Mouse (Mus musculus) neural tube, embryonic 13.5 days (tissue): ENCODE data around the gene Krtap14. TPM values are rescaled to one million over a fixed set of nuclear protein-coding genes. Genes with fewer than 3 reads are reported as not detected.

Experiments used
- ATAC-seq: fragments of 200-750 bp; cut with Nextera tagmentation; 2 replicates; pipeline ENCODE4 v1.8.0; 2017; ENCODE audit warnings: low read depth, mild to moderate bottlenecking, moderate TSS enrichment, moderate library complexity
- H3K27ac ChIP-seq: fragments of 300-500 bp; sonication (generic); replicated peaks from 2 replicates; pipeline ENCODE4 v1.5.1; 2015; ENCODE audit warnings: moderate library complexity, mild to moderate bottlenecking, inconsistent platforms
- H3K27me3 ChIP-seq: fragments of 300-500 bp; sonication (generic); 2 replicates; pipeline ENCODE4 v1.6.1; 2015; ENCODE audit warnings: mild to moderate bottlenecking, inconsistent platforms
- H3K36me3 ChIP-seq: fragments of 300-500 bp; sonication (generic); 2 replicates; pipeline ENCODE4 v1.6.1; 2015; ENCODE audit warnings: mild to moderate bottlenecking, inconsistent platforms
- H3K4me1 ChIP-seq: fragments of 300-500 bp; sonication (generic); replicated peaks from 2 replicates; pipeline ENCODE4 v1.6.1; 2015; ENCODE audit warnings: inconsistent platforms
- H3K4me2 ChIP-seq: fragments of 300-500 bp; sonication (generic); 2 replicates; pipeline ENCODE4 v1.6.1; 2015; ENCODE audit warnings: inconsistent platforms, mild to moderate bottlenecking, moderate library complexity
- H3K4me3 ChIP-seq: fragments of 300-500 bp; sonication (generic); 2 replicates; pipeline ENCODE4 v1.5.1; 2015; ENCODE audit warnings: mild to moderate bottlenecking, inconsistent platforms
- H3K9ac ChIP-seq: fragments of 300-500 bp; sonication (generic); 2 replicates; pipeline ENCODE4 v1.6.1; 2015; ENCODE audit warnings: moderate library complexity, mild to moderate bottlenecking, inconsistent platforms
- H3K9me3 ChIP-seq: fragments of 300-500 bp; sonication (generic); 2 replicates; pipeline ENCODE4 v1.6.1; 2016; ENCODE audit warnings: inconsistent platforms
- WGBS: fragments of 180-500 bp; shearing (Covaris S2); methylation state at CpG from one replicate; pipeline ENCODE4 v1.1.7; 2015; 5-methylcytosine and 5-hydroxymethylcytosine counted together
- polyA plus RNA-seq: library from polyadenylated mRNA; unstranded; fragments of >200 nt; fragmentation: Nextera tagmentation; extraction: Ambion mirVana; gene quantifications from 2 replicates; pipeline ENCODE4 v1.2.1, GENCODE M21; 2015

The Krtap14 gene
- not detected in 2 replicates for polyA plus RNA-seq

DNA sequence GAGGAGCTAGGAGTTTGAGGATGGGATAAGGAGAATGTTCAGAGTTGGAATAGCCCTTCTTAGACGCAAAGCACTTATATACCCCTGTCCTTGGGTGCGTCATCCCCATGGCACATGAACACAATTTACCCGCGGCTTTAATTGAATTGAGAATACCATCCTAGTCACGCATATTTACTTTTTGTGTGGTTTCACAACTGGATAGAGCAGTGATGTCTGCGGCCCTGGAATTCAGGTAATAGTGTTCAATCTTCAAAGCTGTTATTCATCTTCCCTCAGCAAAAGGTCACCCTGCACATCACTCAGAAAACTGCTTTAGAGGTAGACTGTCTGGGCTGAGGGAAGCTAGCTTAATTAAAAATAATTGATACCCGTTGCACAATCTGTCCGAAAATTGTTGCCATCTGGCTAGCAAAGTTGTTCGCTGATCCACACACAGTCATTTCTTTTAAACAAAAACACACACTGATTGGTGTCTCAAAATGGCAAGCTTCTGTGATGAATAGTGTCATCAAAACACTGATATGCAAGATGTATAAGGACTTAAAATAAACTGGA is at the start of gene Krtap14:
TSS of gene Krtap14 (minus strand) at position 51 of the 558 bp plus-strand sequence.
- Histone ChIP-seq H3K4me3 (no peak within 1 kb of the TSS), H3K4me1 (peaks cover 10% of the 10 kb centered on the region; the same call in 1 of the 2 replicates), H3K9me3 (no peaks in the 10 kb centered on the region), H3K36me3 (no peaks in the 10 kb centered on the region), H3K27me3 (no peaks in the 10 kb centered on the region), H3K4me2 (no peak within 1 kb of the TSS), H3K27ac (no peak within 1 kb of the TSS), H3K9ac (no peak within 1 kb of the TSS)
- no peak for ATAC-seq
- WGBS, result 61% methylated on average over 9 of the region's 9 CpGs

DNA sequence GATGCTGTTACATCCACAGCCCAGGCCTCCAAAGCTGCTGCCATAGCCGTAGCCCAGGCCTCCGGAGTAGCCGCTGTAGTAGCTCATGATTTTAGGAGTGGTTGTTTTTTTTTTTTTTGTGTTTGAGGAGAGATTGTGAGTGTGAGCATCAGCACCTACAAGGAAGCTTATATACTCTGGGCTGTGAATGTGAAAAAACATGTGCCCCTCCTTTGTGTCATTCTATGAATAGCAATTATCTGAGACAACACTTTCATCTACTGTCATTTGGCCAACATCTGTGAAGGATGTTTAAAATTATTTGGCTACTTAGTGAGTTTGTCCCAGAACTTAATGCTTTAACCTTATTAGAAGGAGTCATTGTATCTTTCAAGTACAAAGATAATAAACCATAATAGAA is 48.2 kb upstream of the Krtap14 start, which contains the start of gene Krtap19-2:
TSS of gene Krtap19-2 (minus strand) at position 101 of the 400 bp plus-strand sequence.
- 95% methylated on average over 3 of the region's 3 CpGs for WGBS
- Histone ChIP-seq H3K36me3 (no peaks in the 10 kb centered on the region), H3K4me3 (no peak within 1 kb of the TSS), H3K27me3 (no peaks in the 10 kb centered on the region), H3K4me2 (no peak within 1 kb of the TSS), H3K9me3 (no peaks in the 10 kb centered on the region), H3K27ac (no peak within 1 kb of the TSS), H3K9ac (no peak within 1 kb of the TSS), H3K4me1 (no peaks in the 10 kb centered on the region)
- ATAC-seq, result no peak

DNA sequence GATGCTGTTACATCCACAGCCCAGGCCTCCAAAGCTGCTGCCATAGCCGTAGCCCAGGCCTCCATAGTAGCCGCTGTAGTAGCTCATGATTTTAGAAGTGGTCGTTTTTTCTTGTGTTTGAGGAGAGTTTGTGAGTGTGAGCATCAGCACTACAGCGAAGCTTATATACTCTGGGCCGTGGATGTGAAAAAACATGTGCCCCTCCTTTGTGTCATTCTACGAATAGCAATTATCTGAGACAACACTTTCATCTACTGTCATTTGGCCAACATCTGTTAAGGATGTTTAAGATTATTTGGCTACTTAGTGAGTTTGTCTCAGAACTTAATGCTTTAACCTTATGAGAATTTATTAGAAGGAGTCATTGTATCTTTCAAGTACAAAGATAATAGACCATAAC is 43.4 kb upstream of the Krtap14 start, which contains the start of gene Krtap19-1:
TSS of gene Krtap19-1 (minus strand) at position 101 of the 400 bp plus-strand sequence.
- Histone ChIP-seq H3K4me1 (no peaks in the 10 kb centered on the region), H3K4me2 (no peak within 1 kb of the TSS), H3K9me3 (no peaks in the 10 kb centered on the region), H3K9ac (no peak within 1 kb of the TSS), H3K36me3 (no peaks in the 10 kb centered on the region), H3K27ac (no peak within 1 kb of the TSS), H3K4me3 (no peak within 1 kb of the TSS), H3K27me3 (no peaks in the 10 kb centered on the region)
- ATAC-seq, result no peak
- 89% methylated on average over 6 of the region's 6 CpGs for WGBS

DNA sequence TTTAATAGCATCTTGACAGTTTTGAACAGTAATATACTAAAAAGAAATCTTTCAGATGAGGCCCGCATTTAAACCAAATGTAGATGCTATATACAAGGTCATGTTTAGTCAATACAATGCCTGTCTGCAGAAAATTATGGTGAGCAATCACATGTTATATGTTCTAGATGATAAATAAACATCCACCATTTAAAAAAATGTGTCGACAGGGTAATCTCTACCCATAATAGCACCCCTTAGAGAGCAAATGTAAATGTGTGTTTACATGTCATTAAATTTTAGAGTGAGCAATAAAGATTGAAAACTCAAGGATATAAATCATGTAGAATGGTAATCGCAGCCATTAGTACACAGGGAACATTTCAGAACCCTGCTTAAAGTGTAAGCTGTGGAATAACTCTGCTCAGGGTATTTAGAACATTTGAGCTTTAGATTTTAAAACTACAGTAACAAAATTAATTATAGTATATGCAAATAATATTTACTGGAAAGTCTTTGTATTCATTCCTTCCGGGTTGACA is 39.0 kb upstream of the Krtap14 start:
- Histone ChIP-seq H3K9ac (no peak overlapping the region), H3K4me1 (no peaks in the 10 kb centered on the region), H3K36me3 (no peaks in the 10 kb centered on the region), H3K4me3 (no peak overlapping the region), H3K27ac (no peak overlapping the region), H3K27me3 (no peaks in the 10 kb centered on the region), H3K4me2 (no peak overlapping the region), H3K9me3 (no peaks in the 10 kb centered on the region)
- 0 out of 2 replicates have a peak, but pooled peaks have one; percentile 19 for ATAC-seq
- WGBS, result 66% methylated on average over 4 of the region's 4 CpGs

DNA sequence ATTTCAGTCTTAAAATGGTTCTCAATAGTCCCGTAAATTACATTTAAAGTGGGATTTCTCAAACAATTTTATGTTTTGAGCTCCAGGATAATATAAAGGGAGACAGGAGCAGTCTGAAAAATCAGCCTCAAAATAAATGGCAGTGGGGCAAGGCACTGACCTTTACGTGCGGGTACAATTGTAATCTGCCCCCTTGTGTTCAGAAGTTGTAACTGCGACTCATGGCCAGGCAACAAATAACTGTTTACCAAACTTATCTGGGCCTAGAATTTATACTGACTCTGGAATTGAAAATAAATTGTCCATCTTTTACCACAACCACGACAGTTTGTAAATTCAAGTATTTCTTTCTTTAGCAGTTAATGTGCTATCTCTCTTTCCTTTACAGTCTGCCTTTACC is 25.5 kb upstream of the Krtap14 start:
- Histone ChIP-seq H3K36me3 (no peaks in the 10 kb centered on the region), H3K27ac (no peak overlapping the region), H3K4me2 (no peak overlapping the region), H3K4me1 (no peaks in the 10 kb centered on the region), H3K9me3 (no peaks in the 10 kb centered on the region), H3K27me3 (no peaks in the 10 kb centered on the region), H3K4me3 (no peak overlapping the region), H3K9ac (no peak overlapping the region)
- WGBS, result 11% methylated on average over 5 of the region's 5 CpGs
- no peak for ATAC-seq

DNA sequence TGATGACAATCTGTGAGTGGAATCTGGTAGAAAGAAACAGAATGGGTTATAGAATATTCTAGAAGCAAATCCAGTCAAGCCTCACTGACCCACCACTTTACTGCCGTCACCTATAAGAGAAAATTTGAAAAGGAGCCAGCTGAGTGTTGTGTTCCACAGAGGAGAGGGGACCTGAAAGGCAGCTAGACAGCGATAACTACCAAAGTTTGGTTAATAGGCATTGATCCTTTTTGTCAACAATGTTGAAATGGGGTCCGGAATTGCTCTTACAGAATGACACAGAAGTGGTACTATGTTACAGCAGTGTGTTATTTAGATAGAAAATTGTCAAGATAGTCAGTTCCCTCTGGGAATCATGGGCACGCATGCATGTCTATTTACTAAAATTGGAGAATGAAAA is 22.6 kb upstream of the Krtap14 start:
- WGBS, result 88% methylated on average over 4 of the region's 4 CpGs
- ATAC-seq, result no peak

DNA sequence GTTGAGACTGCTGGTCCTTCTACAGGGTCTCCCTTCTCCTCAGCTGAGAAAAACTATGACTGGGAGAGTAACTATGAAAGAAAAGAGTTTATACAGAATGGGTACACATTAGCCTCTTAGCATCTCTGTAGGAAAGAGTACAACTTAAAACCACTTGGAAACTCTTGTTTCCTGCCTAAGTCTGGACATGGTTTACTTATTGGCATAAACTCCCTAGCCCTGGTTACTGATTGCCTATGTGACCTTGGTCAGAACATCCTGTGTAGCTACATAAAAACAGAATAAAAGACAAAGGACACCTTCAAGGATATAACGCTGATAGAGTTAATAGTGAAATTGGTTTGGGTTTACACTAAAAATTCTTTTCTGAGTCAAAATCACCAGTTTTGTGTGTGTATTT is 21.4 kb upstream of the Krtap14 start:
- Histone ChIP-seq H3K9me3 (no peaks in the 10 kb centered on the region), H3K4me1 (no peaks in the 10 kb centered on the region), H3K9ac (no peak overlapping the region), H3K4me3 (no peak overlapping the region), H3K27ac (no peak overlapping the region), H3K36me3 (no peaks in the 10 kb centered on the region), H3K4me2 (no peak overlapping the region), H3K27me3 (no peaks in the 10 kb centered on the region)
- ATAC-seq, result no peak
- 100% methylated on average over 1 of the region's 1 CpGs for WGBS

More for the DNA sequence above, 22.6 kb upstream of the Krtap14 start:
- no peaks in the 10 kb centered on the region for H3K9me3 ChIP-seq
- H3K4me3 ChIP-seq, result no peak overlapping the region
- H3K9ac ChIP-seq, result no peak overlapping the region
- H3K36me3 ChIP-seq, result no peaks in the 10 kb centered on the region
- H3K4me1 ChIP-seq, result no peaks in the 10 kb centered on the region
- H3K27me3 ChIP-seq, result no peaks in the 10 kb centered on the region
- H3K4me2 ChIP-seq, result no peak overlapping the region
- no peak overlapping the region for H3K27ac ChIP-seq

DNA sequence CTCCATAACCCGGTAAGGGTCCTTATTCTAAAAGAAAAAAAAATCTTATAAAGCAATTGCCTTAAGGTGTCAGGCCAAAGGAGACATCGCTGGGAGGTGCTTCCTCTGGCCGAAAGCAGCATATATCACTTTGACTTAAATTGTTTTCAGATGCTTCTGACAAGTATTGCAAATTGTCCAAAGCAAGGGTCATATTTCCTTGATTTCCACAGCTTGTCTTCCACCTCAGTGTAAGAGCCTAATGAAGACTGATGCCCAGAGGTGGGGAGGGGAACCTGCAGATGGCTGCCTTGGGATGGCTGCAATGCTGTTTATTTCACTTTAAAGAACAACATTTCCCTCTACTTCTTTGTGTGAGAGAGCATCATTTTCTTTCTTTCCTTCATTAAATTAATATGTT is 1.0 kb upstream of the Krtap14 start:
- H3K36me3 ChIP-seq, result no peaks in the 10 kb centered on the region
- H3K27ac ChIP-seq, result no peak overlapping the region
- H3K4me1 ChIP-seq, result peaks cover 10% of the 10 kb centered on the region; the same call in 1 of the 2 replicates
- 21% methylated on average over 3 of the region's 3 CpGs for WGBS
- H3K9ac ChIP-seq, result no peak overlapping the region
- no peak overlapping the region for H3K4me3 ChIP-seq
- H3K9me3 ChIP-seq, result no peaks in the 10 kb centered on the region
- H3K27me3 ChIP-seq, result no peaks in the 10 kb centered on the region
- no peak for ATAC-seq
- H3K4me2 ChIP-seq, result no peak overlapping the region

DNA sequence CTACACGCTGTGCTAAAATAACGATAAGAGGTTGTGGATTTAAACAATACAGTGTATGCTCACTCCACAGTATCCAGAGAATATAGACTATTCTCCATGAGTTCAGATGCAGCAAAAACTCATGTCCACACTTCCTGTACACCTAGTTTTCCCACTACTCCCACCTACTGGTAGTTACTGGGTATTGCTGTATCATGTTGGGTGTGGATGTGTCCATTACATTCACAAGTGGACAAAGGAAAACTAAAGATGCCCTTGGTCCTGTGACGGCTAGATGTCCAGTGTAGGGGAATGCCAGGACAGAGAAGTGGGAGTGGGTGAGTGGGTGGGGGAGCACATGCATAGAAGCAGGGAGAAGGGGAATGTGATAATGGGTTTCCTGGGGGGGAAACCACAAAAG is 2.2 kb downstream of the Krtap14 start:
- Histone ChIP-seq H3K4me2 (no peak overlapping the region), H3K4me3 (no peak overlapping the region), H3K36me3 (no peaks in the 10 kb centered on the region), H3K9me3 (no peaks in the 10 kb centered on the region), H3K27me3 (no peaks in the 10 kb centered on the region), H3K4me1 (peaks cover 10% of the 10 kb centered on the region; the same call in 1 of the 2 replicates), H3K9ac (no peak overlapping the region), H3K27ac (no peak overlapping the region)
- no peak for ATAC-seq
- 81% methylated on average over 3 of the region's 3 CpGs for WGBS

DNA sequence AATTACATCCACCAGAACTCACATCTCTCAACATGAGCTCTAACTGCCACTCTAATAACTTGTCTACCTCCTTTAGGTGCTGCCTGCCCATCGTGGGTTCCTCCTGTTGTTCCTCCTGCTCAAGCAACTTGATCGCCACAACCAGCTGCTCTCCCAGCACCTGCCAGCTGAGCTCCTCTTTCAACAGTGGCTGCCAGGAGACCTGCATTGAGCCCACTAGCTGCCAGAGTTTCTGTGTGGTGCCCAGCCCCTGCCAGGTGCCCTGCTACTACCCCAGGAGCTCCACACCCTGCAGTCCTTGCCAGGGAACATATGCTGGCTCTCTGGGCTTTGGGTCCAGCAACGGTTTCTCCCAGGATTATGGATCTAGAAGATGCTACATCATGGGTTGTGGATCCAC is 5.9 kb downstream of the Krtap14 start, which contains the start of gene Krtap15:
TSS of gene Krtap15 (plus strand) at position 150 of the 400 bp plus-strand sequence.
- no peak within 1 kb of the TSS for H3K4me2 ChIP-seq
- no peaks in the 10 kb centered on the region for H3K27me3 ChIP-seq
- 84% methylated on average over 3 of the region's 3 CpGs for WGBS
- no peak within 1 kb of the TSS for H3K9ac ChIP-seq
- no peak within 1 kb of the TSS for H3K4me3 ChIP-seq
- H3K27ac ChIP-seq, result no peak within 1 kb of the TSS
- no peaks in the 10 kb centered on the region for H3K36me3 ChIP-seq
- no peak for ATAC-seq
- H3K9me3 ChIP-seq, result no peaks in the 10 kb centered on the region
- no peaks in the 10 kb centered on the region for H3K4me1 ChIP-seq

DNA sequence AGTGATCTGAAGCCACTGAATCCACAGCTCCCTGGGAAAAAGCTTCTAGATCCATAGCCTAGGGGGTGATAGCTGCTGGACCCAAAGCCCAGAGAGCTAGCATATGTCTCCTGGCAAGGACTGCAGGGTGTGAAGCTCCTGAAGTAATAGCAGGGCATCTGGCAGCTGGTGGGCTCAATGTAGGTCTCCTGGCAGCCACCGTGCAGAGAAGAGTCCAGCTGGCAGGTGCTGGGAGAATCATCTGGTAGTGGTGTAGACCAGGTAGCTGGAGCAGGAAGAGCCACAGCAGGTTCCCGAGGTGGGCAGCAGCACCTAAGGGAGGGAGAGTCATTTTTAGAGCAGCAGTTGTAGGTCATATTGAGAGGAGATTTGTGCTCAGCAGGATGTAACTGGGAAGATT is 14.1 kb downstream of the Krtap14 start, which contains the start of gene Gm20741:
TSS of gene Gm20741 (minus strand) at position 394 of the 400 bp plus-strand sequence.
- no peaks in the 10 kb centered on the region for H3K27me3 ChIP-seq
- H3K9ac ChIP-seq, result no peak within 1 kb of the TSS
- no peaks in the 10 kb centered on the region for H3K4me1 ChIP-seq
- no peaks in the 10 kb centered on the region for H3K9me3 ChIP-seq
- H3K4me2 ChIP-seq, result no peak within 1 kb of the TSS
- no peak for ATAC-seq
- H3K4me3 ChIP-seq, result no peak within 1 kb of the TSS
- WGBS, result 81% methylated on average over 2 of the region's 2 CpGs
- no peak within 1 kb of the TSS for H3K27ac ChIP-seq
- no peaks in the 10 kb centered on the region for H3K36me3 ChIP-seq

DNA sequence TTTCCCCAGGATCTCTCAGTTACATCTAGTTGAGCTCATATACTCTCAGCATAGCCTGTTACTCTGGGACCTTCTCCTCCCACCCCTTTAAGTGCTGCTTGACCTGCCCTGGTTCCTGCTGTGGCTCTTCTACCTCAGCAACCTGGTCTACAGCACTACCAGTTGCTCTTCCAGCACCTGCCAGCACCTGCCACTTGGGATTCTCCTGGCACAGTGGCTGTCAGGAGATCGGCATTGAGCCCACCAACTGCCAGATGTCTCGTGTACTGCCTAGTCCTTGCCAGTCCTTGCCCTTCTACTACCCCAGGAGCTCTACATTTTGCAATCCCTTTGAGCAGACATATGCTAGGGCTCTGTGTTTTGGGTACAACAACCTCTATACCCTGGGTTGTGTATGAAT is 39.2 kb downstream of the Krtap14 start:
- H3K4me2 ChIP-seq, result no peak overlapping the region
- H3K36me3 ChIP-seq, result no peaks in the 10 kb centered on the region
- ATAC-seq, result no peak
- H3K4me1 ChIP-seq, result no peaks in the 10 kb centered on the region
- H3K27ac ChIP-seq, result no peak overlapping the region
- whole genome bisulfite sequencing, result 79% methylated on average over 2 of the region's 2 CpGs
- no peaks in the 10 kb centered on the region for H3K27me3 ChIP-seq
- H3K4me3 ChIP-seq, result no peak overlapping the region
- H3K9ac ChIP-seq, result no peak overlapping the region
- no peaks in the 10 kb centered on the region for H3K9me3 ChIP-seq

DNA sequence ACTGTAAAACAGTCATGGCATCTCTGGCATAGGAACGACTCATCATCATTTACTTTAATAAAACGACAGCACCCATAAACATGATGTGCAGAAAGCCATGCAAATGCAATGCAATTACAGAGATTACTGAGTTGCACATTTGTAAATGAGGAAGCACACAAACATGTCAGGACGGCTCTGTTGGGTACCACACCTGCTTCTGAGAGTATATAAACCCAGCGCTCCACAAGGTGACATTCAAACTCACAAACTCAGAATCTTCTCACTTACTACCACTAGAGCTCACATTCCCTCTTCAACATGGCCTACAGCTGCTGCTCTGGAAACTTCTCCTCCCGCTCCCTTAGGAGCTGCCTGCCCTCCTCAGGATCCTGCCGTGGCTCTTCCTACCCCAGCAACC is 48.3 kb downstream of the Krtap14 start, which contains the start of gene Gm5965:
TSS of gene Gm5965 (plus strand) at position 301 of the 400 bp plus-strand sequence.
- no peak for ATAC-seq
- no peaks in the 10 kb centered on the region for H3K9me3 ChIP-seq
- no peak within 1 kb of the TSS for H3K4me2 ChIP-seq
- H3K4me3 ChIP-seq, result no peak within 1 kb of the TSS
- H3K27me3 ChIP-seq, result no peaks in the 10 kb centered on the region
- H3K9ac ChIP-seq, result no peak within 1 kb of the TSS
- 88% methylated on average over 5 of the region's 6 CpGs for WGBS
- no peaks in the 10 kb centered on the region for H3K4me1 ChIP-seq
- H3K27ac ChIP-seq, result no peak within 1 kb of the TSS
- H3K36me3 ChIP-seq, result no peaks in the 10 kb centered on the region
